Mouse (Mus musculus) lung, postnatal 36 days (tissue): ENCODE data around the gene Fxyd3.

Experiments used
- DNase-seq: peaks from one replicate; pipeline ENCODE4 v3.0.0; 2022; ENCODE audit warnings: mixed read lengths

Gene Fxyd3

DNA sequence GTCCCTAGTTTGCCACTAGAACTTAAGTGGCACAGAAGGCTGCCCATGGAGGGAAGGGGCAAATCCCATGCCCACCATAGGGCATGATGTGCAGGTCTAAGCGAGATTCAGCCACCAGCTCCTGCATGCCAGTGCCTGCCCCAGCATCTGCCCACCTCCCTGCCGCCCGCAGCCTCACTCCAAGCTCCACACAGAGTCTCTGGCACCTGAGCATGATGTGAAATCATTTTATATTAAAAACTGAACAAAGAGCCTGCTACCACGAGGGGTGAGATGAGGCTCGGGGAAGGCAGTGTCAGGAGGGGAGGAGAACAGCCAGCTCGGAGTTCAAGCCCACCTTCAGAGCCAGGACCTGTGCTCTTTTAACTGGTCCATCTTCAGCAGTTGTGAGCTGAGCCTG is 6.2 kb downstream of the Fxyd3 start:
- no peak for DNase-seq

DNA sequence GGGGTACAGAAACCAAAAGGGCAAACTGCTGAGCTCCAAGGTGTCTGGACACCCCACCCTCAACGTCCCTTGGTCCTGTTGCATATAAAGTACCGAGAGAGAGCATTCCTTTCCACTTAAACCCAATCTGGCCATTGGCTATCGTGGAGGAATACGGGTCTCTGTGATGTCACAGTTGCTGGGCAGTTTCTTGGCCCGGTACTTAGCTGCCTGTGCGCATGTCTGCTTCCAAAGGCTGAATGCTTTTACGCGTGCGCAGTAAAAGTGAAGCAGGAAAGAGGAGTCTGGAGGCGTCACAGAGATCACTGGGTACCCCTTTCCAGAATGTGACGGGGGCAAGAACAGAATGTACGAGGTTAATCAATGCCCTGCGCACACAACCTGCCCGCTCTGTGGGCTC is 7.0 kb downstream of the Fxyd3 start:
- no peak for DNase-seq

DNA sequence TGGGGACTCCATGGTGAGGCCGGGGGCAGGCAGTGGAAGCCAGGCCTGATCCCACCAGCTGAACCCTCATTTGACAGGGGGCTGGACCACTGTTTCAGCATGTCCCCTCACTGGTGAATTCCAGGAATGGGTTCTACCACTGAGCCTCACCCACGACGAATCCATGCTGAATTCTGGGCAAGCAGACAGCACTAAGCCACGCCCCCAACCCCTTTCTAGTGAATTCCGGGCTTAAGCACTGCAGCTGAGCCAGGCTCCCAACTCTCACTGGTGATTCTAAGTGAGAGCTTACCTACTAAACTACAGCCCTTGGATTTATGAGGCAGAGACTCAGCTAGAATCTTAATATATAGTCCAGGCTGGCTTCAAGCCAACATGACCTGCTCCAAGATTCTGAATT is 8.7 kb downstream of the Fxyd3 start:
- DNase-seq: peak; percentile 49

DNA sequence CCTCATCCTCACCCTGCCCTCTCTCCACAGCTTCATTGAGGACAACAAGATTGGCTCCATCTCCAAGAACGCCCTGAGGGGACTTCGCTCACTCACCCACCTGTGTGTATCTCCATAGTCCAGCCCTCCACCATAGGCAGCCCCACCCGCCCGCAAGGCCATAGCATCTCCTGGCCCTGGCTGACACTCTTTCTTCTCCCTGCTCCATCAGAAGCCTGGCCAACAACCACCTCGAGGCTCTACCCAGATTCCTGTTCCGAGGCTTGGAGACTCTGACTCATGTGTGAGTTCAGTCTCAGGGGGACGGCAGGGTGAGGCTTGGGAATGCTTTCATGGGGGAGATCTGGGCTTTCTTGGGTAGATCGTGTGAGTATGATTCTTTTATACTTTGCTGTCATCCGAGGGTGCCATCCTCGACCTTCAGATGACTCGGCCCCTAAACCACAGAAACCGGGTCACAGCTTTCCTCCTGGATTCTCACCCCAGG is 13.4 kb downstream of the Fxyd3 start:
- DNase-seq: no peak

DNA sequence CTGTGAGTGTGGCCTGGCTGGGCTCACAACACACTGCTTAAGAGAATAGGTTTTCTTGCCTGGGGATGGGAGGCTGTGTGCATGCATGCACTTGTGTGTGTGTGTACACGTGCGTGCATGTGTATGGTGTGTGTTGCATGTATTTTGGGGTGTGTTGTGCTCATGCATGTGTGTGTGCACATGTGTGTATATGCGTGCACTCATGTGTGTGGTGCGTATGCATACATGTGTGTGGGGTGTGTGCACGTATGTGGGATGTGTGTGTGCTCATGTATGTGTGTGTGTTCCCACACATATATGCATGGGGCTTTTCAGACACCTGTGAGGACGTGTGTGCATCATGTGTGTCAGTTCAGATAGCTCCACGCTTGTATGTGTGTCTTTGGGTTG is 15.9 kb downstream of the Fxyd3 start:
- no peak for DNase-seq

DNA sequence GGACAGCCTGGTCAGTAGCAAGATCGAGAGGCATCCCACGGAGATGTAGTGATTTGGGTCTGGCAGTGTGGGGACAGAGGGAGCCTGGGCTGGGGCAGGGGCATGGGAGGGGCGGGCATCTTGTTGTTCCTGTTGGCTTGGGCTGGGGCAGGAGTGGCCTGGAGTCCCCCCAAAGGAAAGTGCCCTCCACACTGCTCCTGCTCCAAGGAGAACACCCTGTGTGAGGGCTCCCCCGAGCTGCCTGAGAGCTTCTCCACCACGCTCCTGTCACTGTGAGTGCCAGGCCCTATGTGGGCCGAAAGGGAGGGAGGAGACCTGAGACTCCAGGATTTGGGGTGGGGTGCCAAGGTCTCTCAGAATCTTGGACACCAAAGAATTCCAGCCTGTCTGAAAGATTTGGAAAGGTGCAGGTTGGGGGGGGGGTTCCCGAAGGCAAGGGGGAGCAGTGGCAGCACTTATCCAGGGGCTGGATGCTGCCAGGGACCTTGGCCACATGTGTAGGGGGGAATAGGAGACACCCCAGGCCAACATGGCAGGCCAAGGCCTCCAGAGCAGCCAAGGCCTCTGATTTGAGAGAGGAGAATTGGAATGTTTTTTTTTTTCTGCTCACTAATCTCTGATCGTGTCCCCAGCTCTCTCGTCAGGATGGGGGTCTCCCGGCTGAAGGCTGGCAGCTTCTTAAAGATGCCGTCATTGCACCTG is 16.4 kb downstream of the Fxyd3 start:
- DNase-seq: no peak

DNA sequence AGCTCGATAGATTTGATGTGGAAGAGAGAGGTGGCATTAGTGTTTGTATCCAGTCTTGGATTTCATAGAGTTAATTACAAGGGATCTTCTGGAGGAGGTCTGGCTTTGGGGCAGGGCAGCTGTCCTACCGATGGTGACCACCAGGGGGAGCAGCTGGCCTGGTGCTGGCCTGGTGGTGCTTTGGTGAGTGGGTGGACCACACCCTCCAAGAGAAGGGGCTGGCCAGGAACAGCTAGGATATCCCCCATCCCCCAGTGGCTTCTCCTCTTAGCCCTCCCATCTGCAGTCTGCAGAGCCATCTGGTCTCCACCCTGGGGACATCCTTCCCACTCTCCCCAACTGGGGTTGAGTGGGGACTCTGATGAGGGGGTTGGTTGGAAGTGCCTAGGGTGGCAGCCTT is 17.4 kb downstream of the Fxyd3 start, which contains the start of gene Lgi4:
Lgi4 (plus strand) TSS at position 235 of the 400 bp plus-strand sequence.
- DNase-seq: peak; percentile 89

DNA sequence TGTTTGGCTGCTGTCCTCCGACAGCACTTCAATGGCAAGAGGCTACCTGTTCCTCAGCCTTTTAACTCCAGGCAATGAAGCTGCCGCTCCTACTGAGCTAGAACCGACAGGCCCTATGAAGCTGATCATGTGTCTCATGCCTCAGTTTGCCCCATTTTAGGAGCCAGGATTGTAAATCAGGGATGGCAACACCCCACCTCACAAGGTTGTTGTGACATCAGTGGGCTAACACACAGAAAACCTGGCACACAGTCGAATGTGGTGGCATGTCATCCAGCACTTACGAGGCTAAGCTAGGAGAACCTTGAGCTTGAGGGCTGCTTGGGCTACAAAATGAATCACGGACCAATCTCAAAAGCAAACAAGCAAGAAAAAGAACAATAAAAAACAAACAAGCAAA is 18.3 kb downstream of the Fxyd3 start:
- no peak for DNase-seq

DNA sequence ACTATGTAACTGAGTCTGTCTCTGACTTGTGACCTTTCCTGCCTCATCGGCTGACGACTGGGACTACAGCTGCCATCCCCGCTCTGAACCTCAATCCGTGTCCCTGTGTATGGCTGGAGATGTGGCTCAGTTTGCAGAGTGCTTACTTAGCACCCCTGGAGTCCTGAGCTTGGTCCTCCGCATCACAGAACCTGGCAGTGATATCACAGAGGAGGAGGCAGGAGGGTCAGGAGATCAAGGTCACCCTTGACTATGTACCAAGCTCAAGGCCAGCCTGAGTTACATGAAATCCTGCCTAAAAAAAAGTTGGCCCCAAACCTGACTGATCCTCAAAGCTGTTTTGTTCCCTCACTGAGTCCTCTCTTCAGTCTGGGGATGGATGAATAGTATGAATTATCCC is 18.8 kb downstream of the Fxyd3 start:
- no peak for DNase-seq

DNA sequence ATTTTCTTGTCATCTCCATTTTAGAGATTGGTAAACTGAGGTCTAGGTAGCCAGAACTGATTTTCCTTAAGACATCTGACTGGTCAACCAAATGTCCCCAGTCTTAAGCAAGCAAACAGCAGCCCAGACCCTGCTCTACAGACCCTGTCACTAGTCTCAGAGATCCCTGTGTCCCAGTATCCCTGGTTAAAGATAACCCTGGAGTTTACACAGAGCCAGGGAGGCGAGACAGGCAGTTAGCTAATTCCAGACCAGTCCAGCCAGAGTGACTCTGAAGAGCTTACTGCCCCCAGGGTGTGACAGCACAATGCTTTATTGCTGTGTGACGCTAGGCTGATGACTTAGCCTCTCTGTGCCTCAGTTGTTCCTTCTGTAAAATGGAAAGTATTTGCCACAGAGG is 19.4 kb downstream of the Fxyd3 start, which contains the start of gene Fxyd1:
Fxyd1 (minus strand) TSS at position 129 of the 400 bp plus-strand sequence.
- no peak for DNase-seq

DNA sequence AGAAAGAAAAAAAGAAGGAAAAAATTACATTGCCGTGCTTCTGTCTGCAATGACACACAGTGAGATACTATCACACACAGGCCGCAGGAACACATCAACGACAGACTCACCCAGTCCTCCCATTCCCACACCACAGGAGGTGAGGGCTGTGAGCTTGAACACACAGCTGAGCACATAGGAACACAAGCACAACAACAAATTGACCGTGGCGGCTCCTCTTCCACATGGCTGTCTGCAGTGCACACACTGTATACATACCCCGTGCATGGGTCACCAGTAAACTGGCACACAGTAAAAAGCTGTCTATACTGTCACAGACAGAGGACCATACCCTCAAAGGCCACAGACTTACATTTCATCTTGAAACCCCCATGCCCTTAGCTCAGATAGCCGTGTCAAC is 20.1 kb downstream of the Fxyd3 start:
- DNase-seq: no peak

DNA sequence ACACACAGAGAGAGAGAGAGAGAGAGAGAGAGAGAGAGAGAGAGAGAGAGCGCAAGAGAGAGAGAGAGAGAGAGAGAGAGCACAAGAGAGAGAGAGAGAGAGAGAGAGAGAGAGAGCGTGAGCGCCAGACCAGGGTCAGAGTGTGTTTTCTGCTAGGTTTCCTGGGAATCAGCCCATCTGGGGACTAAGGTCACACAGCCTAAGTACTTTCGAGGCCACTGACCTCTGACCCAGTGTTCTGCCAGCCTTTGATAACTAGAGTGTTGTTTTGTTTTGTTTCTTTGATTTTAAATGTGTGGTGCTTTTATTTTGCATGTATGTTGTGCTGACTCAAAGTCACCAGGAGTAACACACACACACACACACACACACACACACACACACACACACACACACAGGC is 20.6 kb downstream of the Fxyd3 start:
- peak; percentile 69 for DNase-seq

DNA sequence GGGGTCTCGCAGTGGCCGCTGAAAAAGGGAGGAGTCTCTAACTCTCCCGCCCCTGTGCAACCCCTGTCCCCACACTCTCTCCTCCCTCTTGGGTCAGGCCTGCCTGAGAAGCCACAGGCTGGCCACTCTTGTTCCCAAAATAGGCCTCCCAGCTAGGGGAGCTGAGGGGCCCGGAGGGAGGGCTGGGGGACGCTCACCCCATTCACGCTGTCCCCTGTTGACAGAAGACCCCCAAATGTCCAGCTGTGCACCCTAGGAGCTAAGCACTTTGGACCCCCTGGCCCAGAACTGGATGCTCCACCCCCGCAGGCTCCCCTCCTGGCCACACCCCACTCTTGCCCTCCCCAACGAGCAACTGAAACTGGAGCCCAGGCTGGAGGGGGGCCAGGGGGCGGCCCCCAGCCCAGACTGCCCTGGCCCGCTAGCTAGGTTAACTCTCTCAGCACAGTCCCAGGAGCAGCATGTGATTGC is 21.1 kb downstream of the Fxyd3 start:
- peak; percentile 73 for DNase-seq

DNA sequence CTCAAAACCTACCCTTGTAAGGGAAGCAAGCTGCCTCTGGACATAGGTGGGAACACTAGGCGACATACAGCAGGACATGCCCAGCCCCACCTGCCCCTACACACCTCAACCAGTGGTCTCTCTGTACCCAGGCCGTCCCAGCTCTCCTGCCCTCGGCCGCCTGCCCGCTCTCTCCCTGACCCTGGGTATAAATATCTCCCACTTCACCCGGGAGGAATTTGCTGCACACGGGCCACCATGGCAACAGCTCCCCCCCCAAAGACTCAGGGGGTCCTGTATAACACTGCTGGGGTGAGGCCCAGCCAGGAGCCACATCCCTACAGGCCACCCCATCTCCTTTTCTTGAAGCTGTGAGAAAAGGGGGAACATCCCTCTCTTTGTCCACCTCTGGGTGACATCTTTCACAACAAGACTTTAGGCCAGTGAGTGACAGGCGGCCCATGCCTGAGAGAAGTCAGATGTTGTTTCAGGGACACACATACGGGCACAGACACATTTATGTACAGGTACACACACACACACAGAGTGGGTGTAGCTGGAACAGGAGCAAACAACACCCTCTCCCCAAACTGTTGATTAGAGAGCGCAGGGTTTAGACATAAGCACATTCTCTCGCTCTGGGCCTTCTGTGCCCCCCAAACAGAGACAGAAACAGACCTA is 21.7 kb downstream of the Fxyd3 start:
- DNase-seq: peak; percentile 29

DNA sequence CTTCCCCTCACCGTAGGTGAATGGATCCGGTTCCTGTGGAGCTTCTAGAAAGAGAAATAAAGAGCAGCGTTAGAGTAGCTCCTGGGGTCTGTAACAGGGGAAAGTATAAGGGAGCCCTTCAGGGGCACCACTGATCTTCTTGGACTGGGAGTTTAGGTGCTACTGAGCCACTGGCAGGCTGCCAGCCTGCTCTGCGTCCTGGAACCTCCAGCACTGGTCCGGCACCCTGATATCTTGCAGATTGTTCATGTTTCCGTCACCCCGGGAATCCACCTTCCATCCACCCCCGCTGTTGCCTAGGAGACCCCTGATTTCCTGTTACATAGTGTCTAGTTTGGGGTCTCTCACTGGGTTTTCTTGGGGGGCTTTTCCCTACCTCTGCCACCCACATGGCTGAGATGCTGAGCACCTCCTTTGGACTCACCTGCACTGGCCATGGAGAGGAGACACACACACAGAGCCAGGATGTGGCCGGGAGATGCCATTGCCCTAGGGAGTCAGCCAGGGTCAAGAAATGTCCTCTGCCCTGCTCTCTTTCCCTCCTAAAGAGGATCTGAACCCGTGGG is 22.5 kb downstream of the Fxyd3 start:
- no peak for DNase-seq

DNA sequence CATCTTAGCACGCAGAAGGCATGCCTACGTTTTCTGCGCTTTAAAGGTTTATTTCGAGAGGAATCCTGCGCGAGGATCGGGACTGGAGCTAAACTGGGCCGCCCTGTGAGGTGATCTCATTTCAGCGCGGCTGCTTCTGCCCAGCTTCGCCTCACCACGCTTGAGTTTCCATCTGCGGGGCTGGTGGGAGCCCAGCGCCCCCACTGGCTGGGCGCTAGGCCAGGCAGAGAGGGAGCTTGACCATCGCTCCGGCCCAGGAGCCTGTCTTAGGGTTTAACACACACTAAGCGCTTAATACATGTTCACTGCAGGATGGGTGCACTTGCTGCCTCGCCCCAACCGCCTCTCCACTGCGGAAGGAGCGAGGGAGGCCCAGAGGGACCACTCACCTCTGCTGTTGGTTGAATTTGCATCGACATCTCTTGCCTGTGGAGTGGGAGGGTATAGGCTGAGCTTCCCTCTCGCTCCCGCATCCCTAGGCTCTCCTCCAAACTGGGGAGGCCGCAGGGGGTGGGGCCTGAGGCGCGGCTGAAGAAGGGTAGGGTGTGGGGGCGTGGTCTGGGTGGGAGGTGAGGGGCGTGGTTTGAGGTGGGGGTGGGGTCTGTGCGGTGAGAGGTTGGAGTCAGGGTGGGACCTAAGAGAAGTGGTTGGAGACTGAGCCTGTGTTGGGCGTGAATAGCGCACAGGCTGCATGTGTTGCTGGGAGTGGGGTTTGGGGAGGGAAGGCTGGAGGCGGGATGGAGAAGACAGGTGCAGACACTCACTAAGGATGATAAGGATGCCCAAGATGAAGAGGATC is 23.7 kb downstream of the Fxyd3 start:
- DNase-seq: peak; percentile 36

DNA sequence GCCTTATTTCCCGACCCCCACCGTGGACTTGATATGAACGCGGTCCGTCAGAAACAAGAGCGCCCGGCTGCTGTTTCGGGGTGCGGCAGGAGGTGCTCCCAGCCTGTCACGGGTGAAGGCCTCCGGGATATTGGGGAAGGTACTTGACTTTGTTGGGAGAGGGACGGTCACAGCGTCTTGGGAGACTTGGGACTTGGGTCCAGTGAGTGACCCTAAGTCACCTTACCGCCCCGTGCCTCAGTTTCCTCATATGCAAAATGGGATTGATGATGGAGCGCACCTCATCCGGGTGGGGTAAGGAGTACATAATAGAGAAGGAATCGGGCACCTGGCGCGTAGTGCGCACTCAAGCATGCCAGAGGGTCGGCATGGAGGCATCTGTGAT is 24.3 kb downstream of the Fxyd3 start:
- DNase-seq: no peak

DNA sequence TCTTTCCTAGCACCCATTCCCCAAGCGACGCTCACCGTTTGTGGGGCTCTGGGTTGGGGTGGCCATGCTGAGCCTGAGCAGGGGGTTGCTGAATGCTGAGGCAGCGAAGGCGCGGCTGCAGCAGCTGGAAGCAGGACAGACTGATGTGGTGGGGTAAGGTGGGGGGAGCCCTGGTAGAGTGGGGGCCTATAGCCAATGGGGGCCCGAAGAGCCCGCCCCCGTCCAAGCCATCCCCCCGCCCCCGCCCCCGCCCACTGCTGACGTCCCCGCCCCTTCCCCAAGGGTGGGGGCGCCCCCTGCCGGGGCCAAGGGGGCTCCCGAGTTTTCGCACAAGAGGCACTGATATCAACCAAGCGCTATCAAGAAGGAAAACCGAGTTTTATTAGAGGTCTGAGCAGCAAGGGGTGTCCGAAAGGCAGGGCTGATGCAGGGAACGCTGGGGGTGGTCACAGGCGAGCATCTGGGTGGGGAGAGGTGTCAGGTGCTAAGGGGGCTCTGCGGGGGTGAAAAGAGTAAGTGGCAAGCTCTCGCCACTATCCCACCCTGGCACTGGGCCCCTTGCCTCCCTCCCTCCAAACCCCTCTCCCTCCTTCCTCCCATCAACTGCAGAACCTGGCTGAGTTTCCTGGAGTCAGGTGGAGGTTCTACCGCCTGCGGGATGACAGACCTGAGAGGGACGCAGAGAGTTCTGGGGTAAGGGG is 25.0 kb downstream of the Fxyd3 start, which contains the start of gene Fxyd7:
Fxyd7 (minus strand) TSS at position 147 of the 701 bp plus-strand sequence.
- no peak for DNase-seq

DNA sequence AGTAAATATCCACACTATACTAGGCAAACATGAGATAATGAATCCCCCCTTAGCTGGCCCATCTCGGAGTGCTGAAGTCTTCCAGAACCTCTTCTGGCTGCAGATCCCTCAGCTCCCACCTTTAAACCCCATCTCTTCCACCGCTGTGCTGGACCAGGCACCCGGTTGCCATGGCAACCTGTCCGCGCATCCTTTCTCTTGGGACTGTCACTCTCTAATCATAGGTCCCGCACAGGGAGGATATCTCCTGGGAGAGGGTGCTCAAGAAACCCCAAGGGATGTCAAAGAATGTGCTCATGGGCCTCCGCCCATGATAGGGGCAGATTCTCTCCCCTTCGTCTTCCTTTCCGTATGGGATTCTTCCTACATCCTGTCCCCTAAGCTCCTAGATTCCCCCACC is 25.6 kb downstream of the Fxyd3 start:
- no peak for DNase-seq

DNA sequence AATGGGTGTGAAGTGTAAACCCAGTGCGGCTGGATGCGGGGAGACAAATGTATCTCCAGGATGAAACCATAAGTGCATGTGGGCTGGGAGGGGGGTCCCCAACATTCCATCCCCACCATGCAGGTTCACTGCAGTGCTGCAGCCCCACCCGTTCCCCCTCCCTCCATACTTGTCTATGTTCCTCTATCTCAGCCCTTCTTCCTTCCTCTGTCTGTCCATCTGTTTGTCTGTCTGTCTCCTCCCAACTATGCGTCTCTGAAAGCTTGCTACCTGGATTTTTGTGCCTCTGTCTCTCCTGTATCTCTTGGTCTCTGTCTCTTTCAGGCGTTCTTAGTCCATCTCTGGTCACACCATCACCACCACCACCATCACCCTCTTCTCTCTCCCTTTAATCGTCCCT is 26.0 kb downstream of the Fxyd3 start:
- no peak for DNase-seq

DNA sequence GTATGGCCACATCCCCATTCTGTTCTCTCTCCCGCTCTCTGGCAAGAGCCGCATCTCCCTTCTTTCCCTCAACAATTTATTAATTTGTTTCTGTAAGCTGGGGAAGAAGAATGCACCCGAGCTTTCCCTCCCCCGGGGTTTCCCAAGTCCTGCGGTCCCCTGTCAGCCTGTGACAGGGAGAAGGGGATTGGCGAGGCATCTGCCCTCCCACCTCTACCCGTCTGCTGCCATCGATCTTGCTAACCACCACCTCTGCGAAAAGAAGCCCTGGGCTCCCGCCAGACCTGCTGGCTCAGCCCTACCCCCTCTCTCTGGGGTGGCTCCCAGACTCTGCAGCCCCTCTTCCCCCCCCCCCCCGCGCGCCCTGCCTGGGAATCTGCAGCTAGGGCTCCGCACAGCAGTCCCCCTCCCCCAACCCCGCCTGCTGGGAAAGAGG is 26.6 kb downstream of the Fxyd3 start:
- no peak for DNase-seq

DNA sequence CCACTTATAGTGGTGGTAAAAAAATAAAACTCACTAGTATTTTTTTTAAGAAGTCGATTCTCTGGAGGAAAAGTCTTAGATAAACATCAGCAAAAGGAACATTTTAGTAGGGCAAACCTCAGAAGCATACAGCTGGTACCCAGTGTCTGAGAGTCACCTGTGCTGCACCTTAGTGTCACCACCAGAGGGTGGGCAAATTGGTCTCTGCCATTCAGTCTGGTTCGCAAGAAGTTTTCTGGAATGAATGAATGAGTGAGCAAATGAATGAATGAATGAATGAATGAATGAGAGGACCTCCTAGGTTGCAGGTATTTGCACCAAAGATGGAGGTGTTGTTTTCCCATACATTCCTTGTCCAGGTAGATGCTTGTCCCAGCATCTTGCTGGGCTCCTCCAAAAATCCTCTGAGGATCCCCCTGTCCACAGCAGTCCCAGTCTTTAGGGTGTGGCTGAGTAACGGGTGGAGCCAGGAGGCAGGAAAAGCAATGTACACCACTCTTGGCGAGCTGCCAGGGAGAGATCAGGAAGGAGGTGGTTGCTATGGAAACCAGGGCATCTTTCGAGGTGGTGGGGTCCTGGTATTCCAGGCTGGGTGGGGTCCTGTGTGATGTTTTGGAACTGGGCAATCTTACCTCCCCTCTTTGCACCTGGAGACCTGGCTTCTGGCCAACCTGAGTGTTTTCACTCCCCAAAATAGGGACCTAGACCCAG is 27.2 kb downstream of the Fxyd3 start:
- DNase-seq: no peak
